Mouse (Mus musculus) layer of hippocampus, adult 8-10 months (tissue): ENCODE measurements at regions not wholly inside any gene's neighbourhood (a gene's known extent, or its start where the extent isn't known, plus 50 kb on each side); places are given as distances from the start of the nearest gene placed in this dataset.
A peak's percentile ranks its signal among the peaks of the same experiment; 100 is the strongest.
"Not testable (repeated sequence)": the region's sequence is repeated elsewhere in the genome, so short reads cannot be mapped to it uniquely, and the experiment has no call there.

Experiments
- DNase-seq, 2 experiments: peaks; one replicate each; pipeline ENCODE4 v3.0.0; 2022; ENCODE audit warnings: low spot score in 2 of 2

DNA sequence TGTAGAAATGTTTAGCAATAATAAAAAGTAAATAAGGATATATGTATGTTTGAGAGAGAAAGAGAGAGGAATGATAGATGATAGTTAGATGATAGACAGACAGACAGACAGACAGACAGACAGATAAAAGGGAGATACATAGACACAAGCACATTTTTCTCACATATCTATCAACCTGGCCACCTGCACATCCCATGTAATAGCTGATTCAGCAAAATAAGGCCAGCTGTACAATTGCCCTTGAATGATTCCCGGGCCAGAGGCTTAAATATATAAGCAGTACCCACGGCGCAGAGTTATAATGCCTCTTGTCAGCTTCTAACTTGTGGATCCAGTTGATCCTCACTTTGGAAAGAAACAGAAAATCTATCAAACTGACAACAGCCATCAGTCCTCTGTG lies 178.5 kb downstream of the Tmem114 start:
- DNase-seq = no peak

DNA sequence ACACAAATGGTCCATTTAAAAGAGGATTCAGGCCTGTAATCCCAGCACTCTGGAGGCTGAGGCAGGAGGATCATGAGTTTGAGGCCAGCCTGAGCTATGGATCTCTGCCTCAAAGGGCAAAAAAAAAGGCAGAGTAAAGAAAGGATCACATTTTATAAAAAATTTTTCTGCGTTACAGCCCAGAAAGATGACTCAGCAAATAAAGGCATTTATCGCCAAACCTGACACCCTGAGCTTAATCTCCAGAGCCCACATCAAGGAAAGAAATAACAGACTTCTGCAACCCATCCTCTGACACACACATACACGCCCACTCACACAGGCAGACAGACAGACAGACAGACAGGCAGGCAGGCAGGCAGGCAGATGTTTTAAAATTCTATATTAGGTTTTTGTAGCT lies 179.3 kb downstream of the Tmem114 start:
- DNase-seq = no peak

DNA sequence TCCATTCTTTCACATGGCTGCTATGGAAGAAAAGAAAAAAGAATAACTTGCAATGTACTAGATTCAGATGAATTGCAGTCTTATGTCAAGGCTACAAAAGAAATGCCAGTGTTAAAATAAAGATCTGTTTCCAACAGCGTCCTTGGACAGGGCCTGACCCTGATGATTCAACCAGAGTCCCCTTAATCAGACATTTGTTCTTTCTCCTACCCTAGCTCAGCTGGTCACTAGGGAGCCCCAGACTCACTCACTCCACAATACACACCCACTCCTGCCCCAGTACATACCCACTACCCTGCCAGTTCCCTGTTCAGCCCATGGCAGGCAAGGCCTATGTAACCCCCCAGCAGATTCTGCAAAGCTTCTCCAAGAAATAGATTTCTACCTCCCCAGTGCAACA lies 190.6 kb downstream of the Tmem114 start:
- no peak for DNase-seq

DNA sequence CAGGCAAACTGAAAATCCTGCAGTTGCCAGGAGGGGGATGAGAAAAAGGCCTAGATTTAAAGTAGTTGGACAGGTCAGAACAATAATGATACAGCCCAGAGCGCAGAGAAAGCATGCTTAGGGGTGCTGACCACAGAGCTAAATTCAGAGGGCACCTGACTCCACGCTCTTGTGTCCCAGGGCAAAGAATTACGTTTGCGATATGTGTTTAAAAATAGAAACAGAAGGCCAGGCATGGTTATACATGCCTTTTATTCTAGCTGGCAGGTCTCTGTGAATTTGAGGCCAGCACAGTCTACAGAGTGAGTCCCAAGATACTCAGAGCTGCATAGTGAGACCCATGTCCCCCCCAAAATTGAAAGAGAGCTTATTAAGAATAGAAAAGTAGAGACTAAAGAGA lies 192.9 kb downstream of the Tmem114 start:
- DNase-seq = no peak

DNA sequence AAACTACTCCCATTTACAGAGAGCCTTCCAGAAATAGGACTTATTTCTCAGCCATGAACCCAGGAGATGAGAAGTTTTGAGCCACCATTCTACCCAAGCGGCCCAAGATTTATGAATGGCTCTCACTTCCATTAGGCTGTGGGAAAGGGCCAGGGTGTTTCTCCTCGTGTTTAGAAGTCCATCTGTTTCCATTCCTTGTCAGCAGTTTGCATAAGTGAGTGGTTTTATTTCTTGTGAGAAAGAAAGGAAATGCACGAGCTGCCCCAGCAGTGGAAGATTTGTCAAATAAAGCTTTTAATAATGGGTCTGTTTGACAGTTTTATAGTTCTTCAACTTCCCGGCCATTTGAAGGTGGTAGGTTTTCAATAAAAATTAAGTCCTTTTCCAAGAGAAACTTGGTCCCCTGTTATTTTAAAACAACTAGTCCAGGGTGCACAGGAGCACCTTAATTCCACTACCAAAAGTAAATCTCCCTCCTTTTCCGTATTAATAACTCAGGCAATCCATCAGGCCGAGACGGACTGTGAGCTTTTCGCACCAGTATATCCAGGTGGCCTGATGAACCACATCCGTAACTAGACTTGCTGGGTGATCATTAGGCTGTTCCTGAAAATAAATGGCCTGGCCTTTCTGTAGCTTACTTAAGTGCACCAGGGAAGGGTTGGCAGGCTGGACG lies 201.2 kb downstream of the Tmem114 start:
- no peak for DNase-seq

DNA sequence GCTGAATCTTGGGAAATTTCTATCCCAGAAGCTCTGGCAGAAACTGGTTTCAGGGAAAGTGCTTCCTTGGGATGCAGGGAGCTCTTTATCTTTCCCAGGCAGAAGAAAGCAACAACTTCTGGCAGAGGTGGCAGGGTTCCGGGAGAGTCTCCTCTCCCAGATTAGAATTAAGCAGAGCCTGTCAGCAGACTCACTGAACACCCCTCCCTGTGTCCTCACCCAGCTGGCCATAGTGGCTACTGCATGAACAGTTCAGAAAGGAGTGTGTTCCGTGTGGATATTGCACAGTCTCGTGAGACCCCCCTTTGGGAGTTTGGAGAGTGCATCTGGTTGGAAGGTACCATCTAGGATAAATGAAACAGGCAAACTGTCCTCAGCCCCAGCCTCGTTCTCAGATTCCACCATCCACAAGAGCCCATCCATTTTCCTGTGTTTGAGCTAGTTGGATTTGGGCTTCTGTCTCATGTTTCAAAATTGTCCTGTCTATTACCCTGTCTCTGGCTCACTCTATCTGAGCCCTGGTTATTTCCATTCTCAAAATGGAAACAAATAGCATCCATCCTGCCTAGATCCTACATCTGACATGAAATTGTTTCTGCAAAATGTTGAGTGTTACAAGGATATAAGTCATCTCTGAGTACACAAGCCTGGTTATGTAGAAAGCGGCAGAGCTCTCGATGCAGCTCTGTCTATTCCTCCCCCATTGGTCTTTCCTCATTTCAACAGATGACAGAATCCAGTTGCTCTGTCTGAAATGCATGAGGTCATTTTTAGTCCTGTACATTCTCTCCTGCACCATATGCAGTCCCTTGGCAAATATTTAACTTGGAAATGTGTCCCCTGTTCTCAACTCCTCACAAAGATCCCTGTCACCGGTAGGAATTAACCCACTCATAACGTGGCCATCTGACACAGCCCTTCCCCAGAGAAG lies 216.4 kb downstream of the Tmem114 start:
- DNase-seq = no peak

DNA sequence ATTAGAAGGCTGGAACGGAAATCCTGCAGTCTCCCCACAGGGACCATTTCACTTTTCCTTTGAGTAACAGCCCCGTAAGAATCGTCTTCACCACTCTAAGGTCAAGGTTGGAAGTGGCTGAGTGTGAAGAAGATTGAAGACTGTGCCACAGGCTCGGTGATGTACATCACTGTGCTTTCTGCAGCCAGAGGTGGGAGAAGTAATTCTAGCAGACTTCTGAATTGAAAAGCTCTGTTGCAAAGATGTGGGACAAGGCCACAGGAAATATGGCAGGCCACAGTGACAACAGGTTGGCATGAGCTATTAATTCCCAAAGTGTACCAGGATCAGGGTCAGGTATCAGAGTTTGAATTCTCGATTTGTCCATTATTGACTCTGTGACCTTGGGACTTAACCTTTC lies 219.9 kb downstream of the Tmem114 start:
- DNase-seq = no peak

DNA sequence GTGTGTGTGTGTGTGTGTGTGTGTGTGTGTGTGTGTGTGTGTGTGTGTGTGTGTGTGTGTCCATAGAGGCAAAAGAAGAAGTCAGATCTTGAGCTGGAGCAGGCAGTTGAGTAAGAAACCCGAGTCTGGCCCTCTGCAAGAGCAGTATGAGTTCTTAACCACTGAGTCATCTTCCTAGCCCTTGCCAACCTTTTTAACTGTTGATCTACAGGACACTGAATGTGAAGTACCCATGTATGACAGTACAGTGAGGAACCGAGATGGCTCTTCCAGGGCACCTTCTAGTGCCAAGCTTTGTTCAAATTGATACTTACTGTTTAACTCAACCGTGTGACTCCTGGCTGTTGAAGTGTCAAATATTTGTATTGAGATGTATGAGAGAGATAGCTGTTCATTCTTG lies 223.6 kb downstream of the Tmem114 start:
- DNase-seq = no peak

DNA sequence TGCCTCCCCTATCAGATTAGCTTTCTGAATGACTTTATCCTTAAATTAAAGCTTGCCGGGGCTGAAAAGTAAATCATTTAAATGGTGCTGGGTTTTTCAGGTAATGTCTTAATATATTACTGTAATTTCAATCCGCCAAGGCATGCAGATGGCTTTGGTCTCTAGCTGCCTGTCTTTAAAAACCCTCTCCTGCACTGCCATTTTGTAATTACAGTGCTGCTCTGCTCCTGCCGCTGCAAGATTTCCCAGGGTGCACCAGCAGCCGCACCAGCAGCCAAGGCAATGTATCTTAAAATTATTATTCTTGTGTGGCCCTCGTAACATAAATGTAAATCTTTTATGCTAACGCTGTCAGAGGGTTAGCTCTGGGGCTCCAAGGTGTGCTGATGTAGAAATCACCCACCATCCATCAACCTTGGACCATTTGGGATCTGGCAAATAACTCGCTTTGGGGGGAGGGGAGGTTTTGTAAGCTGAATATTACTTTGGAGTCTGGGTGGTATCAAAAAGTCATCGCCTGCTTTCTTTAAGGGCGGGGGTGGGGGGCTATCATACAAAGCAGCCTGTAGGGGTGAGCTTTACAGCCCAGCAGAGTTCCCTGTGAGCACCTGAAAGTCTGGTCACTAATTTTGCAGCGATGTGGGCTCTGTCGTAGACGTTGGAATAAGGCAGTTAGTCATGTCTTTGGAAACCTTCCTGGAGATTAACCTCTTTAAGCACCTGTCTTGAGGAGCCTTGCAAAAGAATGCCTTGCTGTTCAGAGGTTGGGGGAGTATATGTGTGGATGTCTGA lies 226.0 kb downstream of the Tmem114 start:
- no peak for DNase-seq

DNA sequence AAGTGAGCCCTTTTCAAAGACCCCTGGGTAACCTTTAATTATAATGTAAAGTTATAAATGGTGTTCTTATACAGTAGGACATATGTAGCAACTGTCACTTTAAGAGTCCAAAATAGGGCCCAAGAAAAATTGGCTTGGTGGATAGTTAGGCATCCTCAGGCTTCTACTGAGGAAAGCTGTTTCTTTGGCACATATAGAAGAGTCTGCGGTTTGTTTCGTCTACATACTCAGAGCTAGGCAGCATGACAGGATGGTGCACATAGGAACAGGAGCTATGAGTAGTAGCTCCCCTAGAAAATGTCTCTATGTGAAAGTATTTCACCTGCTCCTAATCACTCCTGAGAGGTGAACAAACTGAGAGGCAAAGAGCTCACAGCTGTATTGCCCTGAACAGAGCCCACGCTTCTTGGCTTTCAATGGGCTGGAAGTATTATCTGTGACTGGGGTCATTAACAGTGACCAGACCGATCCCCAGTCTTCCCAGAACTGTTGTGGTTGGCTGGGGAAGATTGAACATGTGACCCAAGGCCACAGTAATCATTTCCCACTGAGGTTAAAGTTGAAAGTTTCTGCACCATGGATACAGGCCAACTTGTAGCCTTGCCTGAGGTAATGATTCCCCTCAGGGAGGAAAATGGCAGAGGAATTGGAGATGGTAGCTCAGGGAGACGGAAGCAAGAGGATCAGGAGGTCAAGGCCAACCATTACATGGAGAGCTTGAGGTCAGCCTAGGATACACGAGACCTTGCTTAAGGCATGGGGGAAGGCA lies 235.3 kb downstream of the Tmem114 start:
- DNase-seq = no peak

DNA sequence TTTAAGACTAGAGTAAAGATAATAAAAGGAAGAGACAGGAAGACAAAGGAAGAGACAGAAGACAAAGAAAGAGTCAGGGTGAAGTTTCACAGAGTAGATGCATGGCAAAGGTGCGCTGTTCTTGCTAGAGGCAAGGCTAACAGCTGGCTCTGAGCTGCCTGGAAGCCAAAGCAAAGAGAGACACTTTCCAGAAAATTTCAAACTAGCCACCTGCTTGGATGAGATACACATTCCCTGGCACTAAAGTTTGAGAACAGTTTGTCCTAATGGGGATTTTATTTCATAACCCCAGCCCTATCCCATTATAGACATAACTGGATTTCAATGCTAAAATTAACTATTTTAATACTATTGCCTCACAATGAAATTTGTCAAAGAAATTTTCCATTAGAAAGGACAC lies 235.9 kb downstream of the Tmem114 start:
- DNase-seq = no peak

DNA sequence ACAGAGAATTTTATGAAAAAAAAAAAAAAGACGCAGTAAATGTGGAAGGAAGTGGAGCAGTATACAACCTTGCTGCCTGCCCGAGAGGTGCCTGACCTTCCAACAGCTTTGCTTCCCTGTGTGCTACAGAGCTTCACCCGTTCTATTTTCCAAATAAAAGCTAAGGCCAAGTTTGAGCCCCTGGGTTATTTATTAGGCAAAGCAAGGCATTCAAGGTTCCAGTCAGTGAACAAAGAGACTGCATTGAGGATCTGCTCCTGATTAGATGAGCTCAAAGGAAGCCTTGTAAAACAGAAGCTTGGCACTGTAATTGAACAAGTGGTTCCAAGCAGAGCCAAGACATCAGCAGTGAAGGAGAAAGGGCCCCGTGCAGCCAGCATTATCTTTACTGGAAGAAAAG lies 236.4 kb downstream of the Tmem114 start:
- no peak for DNase-seq

DNA sequence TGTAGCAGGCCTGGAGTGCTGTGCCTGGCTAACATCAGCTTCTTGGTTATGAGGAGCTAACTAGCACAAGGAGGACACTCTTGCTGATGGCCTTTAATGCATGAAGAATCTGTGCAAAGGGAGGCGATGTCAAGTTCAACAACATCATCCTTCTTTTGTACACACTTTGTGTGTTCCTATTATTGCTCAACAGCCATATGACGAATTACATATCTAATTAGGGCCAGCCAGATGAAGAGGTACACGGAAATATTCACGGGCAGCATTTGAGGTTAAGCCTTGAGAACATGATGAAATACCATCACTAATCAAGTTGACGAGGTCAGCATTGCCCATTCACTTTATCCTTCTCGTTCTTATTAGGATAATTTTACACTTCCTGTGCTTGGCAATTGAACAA lies 240.2 kb downstream of the Tmem114 start:
- DNase-seq = no peak

DNA sequence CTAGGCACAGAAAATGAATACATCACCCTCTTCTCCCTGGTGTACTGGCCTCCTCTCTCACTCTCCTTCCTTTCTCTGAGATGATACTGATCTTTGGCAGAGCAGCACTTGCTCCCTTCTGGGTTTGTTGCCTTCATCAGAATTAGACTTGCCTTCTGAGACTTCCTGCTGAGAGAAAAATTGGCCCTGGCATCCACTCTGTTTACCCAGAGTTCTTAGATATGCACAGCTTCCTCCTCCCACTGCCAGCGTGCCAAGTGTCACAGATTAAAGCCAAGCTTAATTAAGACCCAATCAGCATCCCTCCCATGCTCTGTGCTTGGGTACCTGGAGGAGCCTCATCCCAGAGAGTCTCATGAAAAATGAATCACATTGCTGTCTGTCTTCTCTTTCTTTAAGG lies 246.0 kb downstream of the Tmem114 start:
- peak in 1 of 2 experiments; percentile 5 for DNase-seq

DNA sequence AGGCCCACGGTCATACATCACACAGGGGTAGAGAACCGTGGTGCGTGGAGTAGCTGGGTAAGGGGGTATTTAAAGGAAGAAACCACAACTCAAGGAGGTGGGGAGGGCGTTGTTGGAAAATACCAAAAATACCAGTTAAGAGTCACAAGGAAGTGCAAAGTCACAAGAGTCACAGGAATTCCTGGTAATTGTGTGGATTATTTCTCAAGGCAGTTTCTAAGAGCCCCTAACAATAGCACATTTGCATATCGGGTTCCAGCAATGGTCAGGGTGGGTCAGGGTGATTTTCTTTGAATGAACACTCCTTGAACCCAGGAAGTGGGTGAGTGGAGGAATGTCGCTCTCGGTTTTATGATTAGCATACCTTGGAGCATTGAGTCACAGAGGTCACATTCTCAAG lies 247.7 kb downstream of the Tmem114 start:
- not testable (repeated sequence) for DNase-seq

DNA sequence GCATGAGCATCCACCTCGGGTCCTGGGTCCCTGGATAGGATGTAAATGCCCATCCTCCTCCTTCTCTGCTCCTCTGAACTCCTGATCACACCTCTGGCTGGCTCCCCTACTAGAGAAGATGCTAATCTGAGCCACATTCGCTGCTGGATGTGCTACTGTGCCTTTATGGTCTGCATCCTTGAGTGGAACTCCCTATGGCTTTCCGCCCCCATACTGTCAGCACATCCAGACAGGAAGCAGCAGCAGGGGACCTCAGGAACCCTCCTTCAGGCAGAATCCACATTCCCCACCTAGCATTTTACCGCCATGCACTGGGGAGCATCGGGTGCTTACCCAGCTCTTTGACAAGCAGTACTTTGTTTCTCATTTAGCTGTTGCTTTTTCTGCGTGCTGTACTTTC lies 248.8 kb downstream of the Tmem114 start:
- no peak for DNase-seq
